Mouse (Mus musculus) left cerebral cortex, adult 2 months (tissue): ENCODE measurements around the gene Gpx2. TPM values are rescaled to one million over a fixed set of nuclear protein-coding genes. Genes with fewer than 3 reads are reported as not detected.

ENCODE experiments used
- DNase-seq, 2 experiments: peaks; one replicate each; pipeline ENCODE4 v3.0.0; 2021 to 2022; ENCODE audit warnings: low spot score in 2 of 2, mixed read lengths in 1 of 2; ENCODE audit errors: extremely low spot score in 1 of 2
- H3K27ac ChIP-seq: fragments of 200-600 bp; 2 replicates; pipeline ENCODE4 v1.8.1; 2022
- H3K4me3 ChIP-seq: fragments of 200-600 bp; 2 replicates; pipeline ENCODE4 v1.8.1; 2022
- CTCF ChIP-seq: fragments of 200-600 bp; IDR thresholded peaks from 2 replicates; pipeline ENCODE4 v1.8.1; 2022; ENCODE audit warnings: antibody characterized with exemption, mild to moderate bottlenecking, moderate library complexity
- intact Hi-C: fragments of 180-260 bp; cut with DNase I; formaldehyde crosslinking; loops from one replicate; pipeline ENCODE4 v1.15.1; 2025
- long read RNA-seq, 2 experiments: library from polyadenylated mRNA; stranded (forward); transcript quantifications; one replicate each; pipeline ENCODE4 v2.0.0; 2021; ENCODE audit warnings: borderline mapping rate in 2 of 2
- total RNA-seq, 2 experiments: library from RNA; stranded (reverse); gene quantifications; 2 replicates each; pipeline ENCODE4 v1.2.3; 2021

The Gpx2 gene
- under 1 TPM; 0.34 to 0.47 TPM for total RNA-seq
- long read RNA-seq, experiment 1 = 0 reads
- long read RNA-seq, experiment 2 = 0 reads

GRCm38 (mm10) chr12:76795350-76795749 lies at the start of gene Gpx2:
TSS of gene Gpx2 (minus strand) at chr12:76795554.
- no peak for TF ChIP-seq CTCF
- DNase-seq = no peak
- intact Hi-C loops = no loop called here
- H3K27ac ChIP-seq = no peak within 1 kb of the TSS
- H3K4me3 ChIP-seq = no peak within 1 kb of the TSS

DNA sequence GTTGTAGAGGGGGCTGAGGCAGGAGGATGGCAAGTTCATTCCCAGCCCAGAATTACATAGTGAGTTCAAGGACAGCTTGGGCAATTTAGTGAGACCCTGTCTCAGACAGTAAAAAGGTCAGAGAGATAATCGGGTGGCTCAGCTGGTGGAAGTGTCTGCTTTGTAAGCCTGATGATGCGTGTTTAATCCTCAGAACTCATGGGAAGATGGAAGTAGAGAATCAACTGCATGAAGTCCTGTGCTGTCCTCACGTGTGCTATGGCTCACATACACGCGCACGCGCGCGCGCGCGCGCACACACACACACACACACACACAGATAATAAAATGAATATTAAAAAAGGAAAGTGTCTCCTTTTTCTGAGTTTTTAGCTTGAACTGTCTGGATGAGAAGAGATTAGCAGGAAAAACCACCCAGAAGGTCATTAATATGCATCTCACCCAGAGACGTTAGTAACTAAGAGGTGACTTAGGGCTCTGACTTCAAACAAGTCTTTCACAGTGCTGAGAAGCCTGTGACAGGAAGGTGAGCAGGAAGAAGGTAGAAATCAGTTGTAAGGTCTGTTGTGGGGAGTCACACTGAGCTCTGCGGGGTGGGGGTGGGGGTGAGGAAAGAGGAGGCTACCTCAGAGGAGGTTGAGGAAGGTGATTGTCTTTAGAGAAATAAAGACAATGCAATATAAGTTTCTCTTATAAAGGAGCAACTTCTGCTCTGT lies 49.1 kb upstream of the Gpx2 start:
- intact Hi-C loops = no loop called here
- TF ChIP-seq CTCF = no peak
- DNase-seq = no peak
- no peak overlapping the region for H3K4me3 ChIP-seq
- no peak overlapping the region for H3K27ac ChIP-seq

DNA sequence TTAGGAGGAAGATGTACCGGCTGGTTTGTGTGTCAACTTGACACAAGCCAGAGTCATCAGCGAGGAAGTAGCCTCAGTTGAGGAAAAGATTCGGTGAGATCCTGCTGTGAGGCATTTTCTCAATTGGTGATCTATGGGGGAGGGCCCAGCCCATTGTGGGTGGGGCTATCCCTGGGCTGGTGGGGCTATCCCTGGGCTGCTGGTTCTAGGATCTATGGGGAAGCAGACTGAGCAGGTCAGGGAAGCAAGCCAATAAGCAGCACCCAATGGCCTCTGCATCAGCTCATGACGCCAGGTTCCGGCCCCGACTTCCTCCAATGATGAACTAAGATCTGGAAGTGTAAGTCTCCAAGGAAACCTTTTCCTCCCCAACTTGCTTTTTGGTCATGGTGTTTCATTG lies 44.7 kb upstream of the Gpx2 start:
- DNase-seq = no peak
- intact Hi-C loops = no loop called here
- H3K27ac ChIP-seq = no peak overlapping the region
- TF ChIP-seq CTCF = no peak
- H3K4me3 ChIP-seq = no peak overlapping the region

- no peak for TF ChIP-seq CTCF
- intact Hi-C loops = no loop called here
Measured at GRCm38 (mm10) chr12:76839298-76839697, 43.9 kb upstream of the Gpx2 start.

DNA sequence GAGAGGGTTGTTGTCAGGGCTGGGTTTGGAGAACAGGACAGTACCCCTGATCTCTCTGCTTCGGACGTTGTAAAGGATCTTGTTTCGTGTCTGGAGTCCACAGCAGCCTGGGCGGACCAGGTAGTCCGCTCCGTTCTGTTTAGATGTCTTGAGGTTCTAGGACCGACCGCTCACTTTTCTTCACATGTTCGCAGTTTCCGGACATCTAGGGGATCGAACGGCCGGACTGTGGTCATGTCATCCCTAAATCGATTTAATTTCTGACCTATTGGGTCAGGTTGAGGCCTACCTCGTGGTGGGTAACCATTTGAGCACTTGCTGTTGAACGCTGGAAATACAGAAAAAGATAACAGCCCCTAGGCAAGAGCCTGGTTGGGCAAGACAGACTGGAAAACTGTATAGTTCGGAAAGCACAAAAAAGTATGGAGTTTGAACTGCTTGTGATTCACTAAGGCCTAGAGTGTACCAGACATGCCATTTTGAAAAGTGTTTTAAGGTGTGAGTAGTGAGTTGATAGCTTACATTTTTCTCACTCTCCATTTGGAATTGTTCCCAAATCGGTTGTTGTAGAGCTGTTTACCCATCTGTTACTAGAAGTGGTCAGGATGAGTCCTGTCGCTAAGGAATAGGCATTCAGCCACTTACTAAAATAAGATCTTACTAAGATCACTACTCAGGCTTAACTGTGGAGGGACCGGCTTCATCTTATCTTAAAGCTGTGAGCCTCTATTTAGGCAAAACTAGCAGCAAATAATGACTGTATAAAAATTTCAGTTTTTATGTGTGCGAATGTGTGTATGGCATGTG lies 42.7 kb upstream of the Gpx2 start:
- H3K27ac ChIP-seq = peak overlapping the region; percentile 85
- intact Hi-C loops = loop anchor here (1.0 kb wide), 2 partner anchors 41 to 124 kb away; partner anchors contain the start of gene Max
- no peak for DNase-seq
- TF ChIP-seq CTCF = no peak
- peak overlapping the region; percentile 66 for H3K4me3 ChIP-seq

More at GRCm38 (mm10) chr12:76839298-76839697, 43.9 kb upstream of the Gpx2 start:
- DNase-seq = no peak
- Histone ChIP-seq H3K4me3 (no peak overlapping the region), H3K27ac (no peak overlapping the region)

GRCm38 (mm10) chr12:76837101-76837843 lies 41.9 kb upstream of the Gpx2 start:
- peak; percentile 87 for TF ChIP-seq CTCF
- DNase-seq = peak; percentile 98
- H3K27ac ChIP-seq = peak overlapping the region; percentile 85
- intact Hi-C loops = loop anchor here (1.0 kb wide), 2 partner anchors 42 to 125 kb away; partner anchors contain the start of gene Max
- H3K4me3 ChIP-seq = peak overlapping the region; percentile 66

DNA sequence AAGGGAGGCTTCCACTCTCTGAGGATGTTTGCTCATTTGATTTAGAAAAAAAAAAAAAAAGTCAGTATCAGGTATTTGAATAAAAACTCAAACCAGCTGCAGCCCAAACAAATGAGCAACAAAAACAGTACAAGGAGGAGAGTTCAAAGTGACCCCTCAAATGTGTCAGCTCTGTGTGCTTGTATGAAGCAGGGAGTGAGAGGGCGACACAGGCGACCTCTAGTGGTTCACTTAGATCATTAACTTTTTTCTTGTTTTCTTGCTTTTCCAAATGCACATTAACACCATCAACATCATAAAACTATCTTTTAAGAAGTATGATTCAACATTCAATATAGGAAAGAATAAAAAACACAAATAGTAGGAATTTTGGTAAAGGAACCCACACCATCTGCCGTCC lies 37.4 kb upstream of the Gpx2 start:
- intact Hi-C loops = no loop called here
- peak; percentile 88 for TF ChIP-seq CTCF
- Histone ChIP-seq H3K4me3 (no peak overlapping the region), H3K27ac (no peak overlapping the region)
- no peak for DNase-seq

GRCm38 (mm10) chr12:76825283-76825682 lies 29.9 kb upstream of the Gpx2 start:
- no peak overlapping the region for H3K4me3 ChIP-seq
- DNase-seq = no peak
- intact Hi-C loops = no loop called here
- TF ChIP-seq CTCF = no peak
- H3K27ac ChIP-seq = no peak overlapping the region

- intact Hi-C loops = loop anchor here (5.0 kb wide), 1 partner anchor 115 kb away; no protein-coding TSS in a partner anchor
- peak within 1 kb of the TSS; percentile 98 for H3K27ac ChIP-seq
- H3K4me3 ChIP-seq = peak within 1 kb of the TSS; percentile 66
- no peak for TF ChIP-seq CTCF
- no peak for DNase-seq
Measured at GRCm38 (mm10) chr12:76822651-76823041, 27.3 kb upstream of the Gpx2 start, which contains the start of gene Rab15. TSS of gene Rab15 (minus strand) at chr12:76822908.

DNA sequence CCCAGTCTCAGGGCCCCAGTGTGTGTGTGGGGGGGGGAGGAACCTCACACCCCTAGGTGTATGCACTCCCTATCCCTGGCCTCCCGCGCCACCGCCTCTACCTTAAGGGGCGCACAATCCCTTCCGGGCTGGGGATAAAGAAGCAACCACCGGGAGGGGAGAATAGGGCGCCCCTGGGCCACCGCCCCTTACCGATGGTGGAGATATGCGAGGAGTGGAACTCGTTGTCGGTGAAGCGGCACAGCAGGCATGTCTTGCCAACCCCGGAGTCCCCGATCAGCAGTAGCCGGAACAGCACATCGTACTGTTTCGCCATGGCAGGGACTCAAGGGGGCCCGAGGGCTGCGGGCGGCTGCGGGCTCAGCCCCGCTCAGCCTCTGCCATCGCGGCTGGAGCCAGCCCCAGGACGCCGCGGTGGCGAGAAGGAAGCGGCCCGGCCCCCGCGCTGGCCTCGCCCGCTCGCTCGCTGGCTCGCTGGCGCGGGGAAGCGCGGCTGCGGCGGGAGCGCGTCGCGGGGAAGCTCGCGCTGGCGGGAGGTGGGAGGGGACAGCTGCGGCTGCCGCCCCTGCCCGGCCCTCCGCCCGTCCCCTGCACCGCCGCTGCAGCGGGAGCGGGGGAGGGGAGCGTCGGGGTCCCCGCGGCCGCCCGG lies 26.8 kb upstream of the Gpx2 start:
- no peak; the same call in 1 of the 2 replicates for TF ChIP-seq CTCF
- Histone ChIP-seq H3K27ac (peak overlapping the region; percentile 98), H3K4me3 (peak overlapping the region; percentile 66)
- peak; percentile 56 to 61 for DNase-seq
- intact Hi-C loops = loop anchor here (5.0 kb wide), 1 partner anchor 115 kb away; no protein-coding TSS in a partner anchor

- no peak for DNase-seq
- intact Hi-C loops = loop anchor here (5.0 kb wide), 1 partner anchor 113 kb away; no protein-coding TSS in a partner anchor
- peak overlapping the region; percentile 98 for H3K27ac ChIP-seq
- H3K4me3 ChIP-seq = peak overlapping the region; percentile 66
- TF ChIP-seq CTCF = no peak
Measured at GRCm38 (mm10) chr12:76820615-76821014, 25.3 kb upstream of the Gpx2 start.
